Mouse (Mus musculus): Measurements from ENCODE around the gene Gucy2c.

Gucy2c gene

GRCm38 (mm10) chr6:136723171-136723570 is 58.4 kb downstream of the Gucy2c start:
- DNase-seq = no peak

DNA sequence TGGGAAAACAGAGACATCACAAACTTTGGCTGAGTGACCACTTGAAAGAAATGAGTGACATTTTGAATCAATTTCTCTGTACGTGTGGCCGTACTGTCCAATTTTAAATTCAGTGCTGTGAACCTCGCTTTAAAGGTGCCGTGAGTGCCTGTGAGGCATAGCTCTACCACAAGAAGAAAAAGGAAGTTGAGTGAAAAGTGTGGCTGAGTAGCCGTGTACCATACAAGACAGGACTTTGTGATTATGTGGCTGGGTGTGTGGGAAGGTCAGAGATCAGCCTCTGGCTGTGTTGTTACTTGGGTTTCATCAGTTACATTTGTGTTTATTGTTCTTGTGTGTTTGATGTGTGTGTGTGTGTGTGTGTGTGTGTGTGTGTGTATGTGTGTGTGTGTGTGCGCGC is 59.0 kb downstream of the Gucy2c start:
- DNase-seq = no peak

DNA sequence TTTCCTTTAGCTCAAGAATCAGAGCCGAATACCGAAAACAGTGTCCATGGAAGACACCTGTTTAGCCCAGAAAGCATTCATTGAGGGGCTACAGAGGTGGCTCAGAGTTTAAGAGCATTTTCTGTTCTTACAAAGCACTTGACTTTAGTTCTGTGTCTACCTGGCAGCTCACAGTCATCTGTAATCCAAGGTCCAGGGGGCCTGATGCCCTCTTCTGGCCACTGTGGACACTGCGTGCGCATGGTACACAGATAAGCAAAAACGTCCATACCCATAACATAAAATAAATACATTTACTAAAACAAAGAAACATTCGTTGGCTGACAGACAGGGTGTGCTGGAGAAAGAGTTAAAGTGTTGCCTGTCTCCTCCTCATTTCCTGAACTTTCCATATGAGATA is 59.6 kb downstream of the Gucy2c start:
- DNase-seq = peak; percentile 65 to 70

DNA sequence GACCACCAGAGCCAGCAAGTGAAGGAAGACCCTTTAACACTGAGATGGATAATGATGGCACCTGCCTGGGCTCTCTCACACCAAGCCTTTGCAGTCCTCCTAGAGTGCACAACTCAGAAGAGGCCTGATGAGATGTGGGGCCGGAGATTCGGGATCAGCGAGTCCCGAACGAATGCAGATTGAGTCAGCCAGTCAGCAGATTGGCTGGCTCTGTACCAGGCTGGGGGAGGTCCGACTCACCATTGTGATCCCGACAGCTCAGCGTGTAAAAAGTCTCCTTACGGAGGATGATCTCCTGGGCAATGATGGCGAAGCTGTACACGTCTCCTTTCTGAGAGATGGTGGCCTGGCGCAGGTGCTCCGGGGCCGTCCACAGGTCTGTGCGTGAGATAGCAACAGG is 61.1 kb downstream of the Gucy2c start:
- DNase-seq = no peak

DNA sequence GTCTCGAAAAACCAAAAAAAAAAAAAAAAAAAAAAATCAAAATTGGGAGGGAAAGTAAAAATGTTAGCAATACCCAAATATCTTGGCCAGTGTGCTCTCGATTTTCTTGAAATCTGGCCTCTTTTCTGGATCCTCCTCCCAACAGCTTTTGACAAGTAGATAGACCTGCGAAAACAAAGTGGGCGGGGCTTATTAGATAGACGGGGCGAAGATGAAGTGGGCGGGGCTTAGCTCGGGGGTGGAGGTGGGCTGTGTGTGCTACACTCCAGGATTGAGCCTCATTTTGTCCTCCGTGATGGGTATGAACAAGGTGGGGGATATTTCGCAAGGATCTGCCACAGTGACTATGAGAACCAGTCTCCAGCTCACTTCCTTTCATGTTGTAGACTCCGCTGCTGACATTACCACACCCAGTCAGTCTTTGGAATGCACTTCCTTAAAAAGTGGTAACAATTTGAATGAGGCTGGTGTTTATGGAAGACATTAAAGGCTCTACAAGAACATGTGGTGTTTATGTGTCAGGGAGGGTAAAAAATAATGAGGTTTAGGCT is 65.6 kb downstream of the Gucy2c start:
- no peak for DNase-seq

GRCm38 (mm10) chr6:136714097-136714496 is 67.5 kb downstream of the Gucy2c start:
- DNase-seq = no peak

GRCm38 (mm10) chr6:136710408-136710807 is 71.2 kb downstream of the Gucy2c start:
- no peak for DNase-seq

- no peak for DNase-seq
Measured at GRCm38 (mm10) chr6:136708597-136708996, 73.0 kb downstream of the Gucy2c start.

DNA sequence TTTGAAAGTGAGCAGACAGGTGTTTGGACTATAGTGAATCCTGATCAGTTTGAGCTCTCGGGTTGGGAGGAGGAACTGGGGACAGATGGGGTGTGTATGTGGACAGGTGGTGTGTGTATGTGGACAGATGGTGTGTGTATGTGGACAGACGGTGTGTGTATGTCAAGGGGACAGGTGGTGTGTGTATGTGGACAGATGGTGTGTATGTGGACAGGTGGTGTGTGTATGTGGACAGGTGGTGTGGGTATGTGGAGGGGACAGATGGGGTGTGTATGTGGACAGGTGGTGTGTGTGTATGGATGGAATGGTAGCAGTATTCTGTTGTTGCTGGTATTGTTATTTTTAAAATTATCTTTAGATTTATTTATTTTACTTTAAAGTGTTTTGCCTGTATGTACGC is 79.7 kb downstream of the Gucy2c start:
- no peak for DNase-seq

GRCm38 (mm10) chr6:136701185-136701584 is 80.4 kb downstream of the Gucy2c start:
- no peak for DNase-seq

GRCm38 (mm10) chr6:136691314-136691713 is 90.3 kb downstream of the Gucy2c start:
- DNase-seq = no peak

- DNase-seq = no peak
Measured at GRCm38 (mm10) chr6:136690527-136690926, 91.0 kb downstream of the Gucy2c start.

- DNase-seq = no peak
Measured at GRCm38 (mm10) chr6:136689790-136690413, 91.7 kb downstream of the Gucy2c start.

- DNase-seq = no peak
Measured at GRCm38 (mm10) chr6:136685433-136685832, 96.1 kb downstream of the Gucy2c start.

GRCm38 (mm10) chr6:136683410-136684334 is 97.9 kb downstream of the Gucy2c start:
- DNase-seq = no peak

- DNase-seq = no peak
Measured at GRCm38 (mm10) chr6:136679381-136679780, 102.2 kb downstream of the Gucy2c start.

DNA sequence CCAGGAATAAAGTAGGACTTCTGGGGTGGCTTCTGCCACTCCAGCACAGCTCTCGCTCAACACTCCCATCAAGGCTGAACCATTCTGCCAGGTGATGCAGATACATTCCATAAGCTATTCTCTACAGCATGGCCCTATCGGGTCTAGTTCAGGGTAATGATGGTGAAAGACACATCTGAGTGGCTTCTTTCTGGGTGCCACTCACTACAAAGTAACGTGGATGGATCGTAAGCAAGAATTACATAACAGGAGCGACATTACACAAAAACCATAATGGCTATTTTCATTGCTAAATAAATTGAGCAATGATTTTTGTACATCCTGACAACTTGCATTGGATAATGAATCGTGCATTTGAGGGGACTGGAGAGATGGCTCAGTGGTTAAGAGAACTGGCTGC is 106.6 kb downstream of the Gucy2c start:
- no peak for DNase-seq

GRCm38 (mm10) chr6:136672467-136672866 is 109.1 kb downstream of the Gucy2c start:
- no peak for DNase-seq

- no peak for DNase-seq
Measured at GRCm38 (mm10) chr6:136669274-136669673, 112.3 kb downstream of the Gucy2c start.

DNA sequence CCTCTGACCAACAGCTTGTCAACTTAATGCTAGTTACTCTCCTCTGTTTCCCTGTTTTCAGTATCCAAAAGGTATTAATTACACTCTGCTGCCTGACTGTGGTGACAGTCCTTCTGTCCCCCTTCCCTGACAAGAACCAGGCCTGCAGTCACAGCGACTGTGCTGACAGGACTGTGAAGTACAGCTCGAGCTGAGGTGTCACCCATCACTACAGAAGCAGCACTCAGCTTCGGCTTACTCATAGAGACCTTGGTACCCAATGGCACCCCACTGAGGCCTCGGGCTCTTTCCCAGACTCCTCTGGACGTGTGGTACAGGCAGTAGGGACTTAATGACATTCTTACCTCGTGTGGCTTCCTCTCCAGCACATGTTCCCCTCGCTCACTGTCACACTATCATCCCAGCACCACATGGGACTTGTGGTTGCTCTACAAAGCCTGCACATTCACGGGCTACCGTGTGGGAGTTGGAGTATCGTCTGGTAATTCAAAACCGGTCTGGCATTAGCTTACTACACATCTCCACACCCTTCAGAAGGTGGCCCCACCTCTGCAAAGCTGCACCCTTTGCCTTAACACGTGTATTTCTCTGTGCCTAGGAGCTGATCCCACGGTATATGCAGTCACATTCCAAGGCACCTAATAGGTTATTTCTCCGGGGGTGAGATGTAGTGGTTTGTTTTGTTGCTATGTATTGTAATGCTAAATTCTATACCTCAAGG is 113.1 kb downstream of the Gucy2c start:
- no peak for DNase-seq

- DNase-seq = no peak
Measured at GRCm38 (mm10) chr6:136662063-136662462, 119.5 kb downstream of the Gucy2c start.

DNA sequence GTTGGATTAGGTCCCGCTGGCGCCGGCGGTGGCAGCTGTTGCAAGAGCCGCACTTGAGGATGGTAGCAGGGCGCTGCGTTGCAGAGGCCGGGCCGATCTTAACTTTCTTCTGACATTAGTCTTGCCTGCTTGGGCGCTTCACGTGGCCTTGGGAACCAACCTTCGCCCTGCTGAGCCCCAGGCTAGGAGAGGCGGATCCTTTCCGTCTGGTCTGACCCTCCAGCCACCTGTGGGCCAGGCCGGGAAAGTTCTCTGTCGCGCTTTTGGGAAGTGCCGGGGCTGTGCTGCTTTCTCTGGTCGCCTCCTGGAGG is 119.9 kb downstream of the Gucy2c start, which contains the start of gene Plbd1:
Gene Plbd1 (minus strand): TSS at position 223 of the 311 bp plus-strand sequence.
- DNase-seq = no peak

All from cerebellum, adult 18-20 months (tissue).